Mouse (Mus musculus) lung, postnatal 0 days (tissue): ENCODE measurements around the gene 9930104L06Rik. TPM values are rescaled to one million over a fixed set of nuclear protein-coding genes. Genes with fewer than 3 reads are reported as not detected.
A peak's percentile ranks its signal among the peaks of the same experiment; 100 is the strongest.

Source experiments
- ATAC-seq: fragments of 200-750 bp; cut with Nextera tagmentation; 2 replicates; pipeline ENCODE4 v1.8.0; 2017; ENCODE audit warnings: moderate library complexity
- DNase-seq: peaks from one replicate; pipeline ENCODE4 v3.0.0-alpha.2; 2016; ENCODE audit warnings: low spot score
- H3K27ac ChIP-seq: fragments of 300-500 bp; sonication (generic); 2 replicates; pipeline ENCODE4 v1.5.1; 2014; ENCODE audit warnings: antibody characterized with exemption, mild to moderate bottlenecking, low read length, mixed read lengths
- H3K27me3 ChIP-seq: fragments of 300-500 bp; sonication (generic); replicated peaks from 2 replicates; pipeline ENCODE4 v1.6.1; 2014; ENCODE audit warnings: low read length, mixed read lengths; ENCODE audit not compliant: insufficient read depth
- H3K36me3 ChIP-seq: fragments of 300-500 bp; sonication (generic); 2 replicates; pipeline ENCODE4 v1.6.1; 2014; ENCODE audit warnings: low read length, mixed read lengths; ENCODE audit not compliant: insufficient read depth
- H3K4me1 ChIP-seq: fragments of 300-500 bp; sonication (generic); 2 replicates; pipeline ENCODE4 v1.6.1; 2014; ENCODE audit warnings: antibody characterized with exemption, low read depth, low read length, mixed read lengths; ENCODE audit not compliant: insufficient read depth
- H3K4me2 ChIP-seq: fragments of 300-500 bp; sonication (generic); replicated peaks from 2 replicates; pipeline ENCODE4 v1.6.1; 2014; ENCODE audit warnings: low read depth, mild to moderate bottlenecking, low read length, moderate library complexity, mixed read lengths
- H3K4me3 ChIP-seq: fragments of 300-500 bp; sonication (generic); 2 replicates; pipeline ENCODE4 v1.5.1; 2014; ENCODE audit warnings: low read depth, low read length
- H3K9ac ChIP-seq: fragments of 300-500 bp; sonication (generic); replicated peaks from 2 replicates; pipeline ENCODE4 v1.6.1; 2014; ENCODE audit warnings: low read depth, mild to moderate bottlenecking
- H3K9me3 ChIP-seq: fragments of 300-500 bp; sonication (generic); 2 replicates; pipeline ENCODE4 v1.6.1; 2016; ENCODE audit warnings: low read length, mixed read lengths
- CTCF ChIP-seq: IDR thresholded peaks from 2 replicates; pipeline ENCODE4 v1.5.1; 2016; ENCODE audit warnings: antibody characterized with exemption, mild to moderate bottlenecking
- EP300 ChIP-seq: IDR thresholded peaks from 2 replicates; pipeline ENCODE4 v1.6.1; 2016; ENCODE audit warnings: antibody characterized with exemption, mild to moderate bottlenecking, control low read depth
- WGBS: fragments of 180-500 bp; shearing (Covaris S2); extraction: QIAGEN DNeasy Blood & Tissue Kit; methylation state at CpG from one replicate; pipeline ENCODE4 v1.1.7; 2014; 5-methylcytosine and 5-hydroxymethylcytosine counted together
- polyA plus RNA-seq: library from polyadenylated mRNA; unstranded; fragments of >200 nt; fragmentation: Nextera tagmentation; extraction: Ambion mirVana; gene quantifications from 2 replicates; pipeline ENCODE4 v1.2.1, GENCODE M21; 2015

9930104L06Rik gene
- polyA plus RNA-seq, 1 experiment from 2014 or later, result 7.3 TPM

DNA sequence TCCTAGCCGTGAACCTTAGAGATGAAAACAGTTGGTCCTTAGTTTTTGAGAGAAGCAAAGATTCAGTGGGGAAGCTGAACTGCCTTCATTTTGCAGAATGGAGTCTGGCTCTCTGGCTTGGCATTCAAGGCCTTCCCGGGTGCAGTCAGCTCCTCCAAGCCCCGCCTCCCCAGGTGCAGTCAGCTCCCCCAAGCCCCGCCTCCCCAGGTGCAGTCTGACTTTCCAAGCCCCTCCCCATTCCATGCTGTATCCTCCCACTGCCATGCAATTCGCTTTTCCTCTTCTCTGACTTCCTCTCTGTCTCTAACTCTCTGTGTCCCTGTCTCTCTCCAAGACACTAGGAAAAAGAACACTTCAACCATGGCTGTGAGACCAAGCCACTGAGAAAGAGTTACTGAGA, 41.4 kb downstream of the 9930104L06Rik start:
- WGBS, result 32% methylated on average over 5 of the region's 5 CpGs
- TF ChIP-seq EP300 (no peak), CTCF (no peak)
- Histone ChIP-seq H3K36me3 (no peaks in the 10 kb centered on the region), H3K4me3 (no peak overlapping the region), H3K9ac (no peak overlapping the region), H3K27me3 (peaks cover 3% of the 10 kb centered on the region; the same call in 1 of the 2 replicates), H3K9me3 (no peaks in the 10 kb centered on the region), H3K4me2 (no peak overlapping the region), H3K27ac (no peak overlapping the region), H3K4me1 (no peaks in the 10 kb centered on the region)
- ATAC-seq (peak; percentile 44; the same call in 1 of the 2 replicates), DNase-seq (peak; percentile 54)

DNA sequence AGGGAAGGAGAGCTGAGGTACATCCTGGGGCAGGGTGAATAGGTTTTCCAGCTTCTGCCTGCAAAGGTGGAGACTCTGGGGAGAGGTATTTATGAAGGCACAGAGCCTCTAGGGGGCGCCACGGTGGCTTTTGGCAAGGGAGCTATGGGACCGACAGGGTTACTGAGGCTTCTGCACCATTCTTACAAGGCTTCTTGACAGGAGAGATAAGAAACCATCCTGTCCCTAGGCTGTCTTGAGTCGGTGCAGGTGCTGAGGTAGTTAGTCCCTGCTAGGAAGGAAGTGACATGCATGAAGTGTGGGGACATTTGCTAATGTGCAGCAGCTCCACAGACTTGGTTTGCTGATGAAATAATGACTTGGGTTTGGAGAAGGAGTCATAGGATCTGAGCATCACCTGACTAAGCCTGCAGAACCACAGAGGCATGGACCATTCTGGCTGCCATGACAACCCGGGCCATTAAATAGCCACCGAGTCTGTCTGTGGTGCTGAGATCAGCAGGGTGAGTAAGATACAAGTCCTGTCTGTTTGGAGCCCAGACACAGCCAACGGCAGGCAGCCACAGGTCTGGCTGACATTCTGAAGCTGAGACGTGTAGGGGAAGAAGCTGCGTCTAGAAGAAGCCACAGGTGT, 47.2 kb downstream of the 9930104L06Rik start:
- H3K4me1 ChIP-seq, result no peaks in the 10 kb centered on the region
- ATAC-seq, result no peak
- H3K4me2 ChIP-seq, result no peak overlapping the region
- H3K27ac ChIP-seq, result no peak overlapping the region
- H3K36me3 ChIP-seq, result no peaks in the 10 kb centered on the region
- H3K9me3 ChIP-seq, result no peaks in the 10 kb centered on the region
- H3K27me3 ChIP-seq, result peaks cover 24% of the 10 kb centered on the region
- WGBS, result 16% methylated on average over 9 of the region's 9 CpGs
- no peak overlapping the region for H3K9ac ChIP-seq
- DNase-seq, result no peak
- no peak for TF ChIP-seq EP300
- peak; percentile 50 for TF ChIP-seq CTCF
- no peak overlapping the region for H3K4me3 ChIP-seq

DNA sequence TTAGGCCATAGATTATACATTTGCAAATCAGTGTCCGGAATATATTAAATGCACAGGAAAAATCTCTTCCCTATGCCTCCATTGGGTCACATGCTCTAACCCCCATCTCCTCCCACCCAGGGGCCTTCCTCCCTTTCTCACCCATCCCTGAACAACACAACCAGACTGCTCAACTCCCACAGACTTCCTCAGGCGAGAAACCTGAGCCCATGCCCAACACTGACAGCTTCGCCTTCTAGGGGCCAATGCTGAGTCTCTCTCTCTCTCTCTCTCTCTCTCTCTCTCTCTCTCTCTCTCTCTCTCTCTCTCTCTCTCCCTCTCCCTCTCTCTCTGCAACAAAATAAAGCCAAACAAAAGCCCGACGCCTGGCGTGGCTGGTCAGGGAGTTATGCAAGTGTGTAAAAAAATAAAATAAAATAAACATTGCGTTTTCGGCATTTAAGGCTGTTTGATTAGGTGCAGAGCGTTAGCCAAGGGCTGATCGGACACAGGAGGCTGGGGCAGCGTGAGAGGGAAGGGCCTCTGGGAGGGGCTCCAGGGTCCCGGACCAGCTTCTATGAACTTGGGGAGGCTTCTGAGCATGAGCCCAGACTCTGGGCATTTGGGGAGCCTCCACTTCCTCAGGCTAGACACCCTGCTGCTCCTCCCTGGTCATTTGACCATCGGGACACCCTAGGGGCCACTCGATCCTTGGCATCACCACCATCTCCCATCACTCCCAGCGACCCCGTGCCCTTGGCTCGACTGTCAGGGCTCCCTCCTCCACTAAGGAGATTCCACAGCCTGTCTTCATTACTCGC, 48.2 kb downstream of the 9930104L06Rik start:
- DNase-seq (peak; percentile 60), ATAC-seq (peak; percentile 43)
- Histone ChIP-seq H3K27ac (no peak overlapping the region), H3K9me3 (no peaks in the 10 kb centered on the region), H3K9ac (no peak overlapping the region), H3K27me3 (peaks cover 26% of the 10 kb centered on the region), H3K4me3 (no peak overlapping the region), H3K36me3 (no peaks in the 10 kb centered on the region), H3K4me2 (0 out of 2 replicates have a peak overlapping the region, but pooled peaks have one; percentile 67), H3K4me1 (no peaks in the 10 kb centered on the region)
- WGBS, result 5% methylated on average over 18 of the region's 18 CpGs
- TF ChIP-seq EP300, result no peak
- no peak for TF ChIP-seq CTCF

DNA sequence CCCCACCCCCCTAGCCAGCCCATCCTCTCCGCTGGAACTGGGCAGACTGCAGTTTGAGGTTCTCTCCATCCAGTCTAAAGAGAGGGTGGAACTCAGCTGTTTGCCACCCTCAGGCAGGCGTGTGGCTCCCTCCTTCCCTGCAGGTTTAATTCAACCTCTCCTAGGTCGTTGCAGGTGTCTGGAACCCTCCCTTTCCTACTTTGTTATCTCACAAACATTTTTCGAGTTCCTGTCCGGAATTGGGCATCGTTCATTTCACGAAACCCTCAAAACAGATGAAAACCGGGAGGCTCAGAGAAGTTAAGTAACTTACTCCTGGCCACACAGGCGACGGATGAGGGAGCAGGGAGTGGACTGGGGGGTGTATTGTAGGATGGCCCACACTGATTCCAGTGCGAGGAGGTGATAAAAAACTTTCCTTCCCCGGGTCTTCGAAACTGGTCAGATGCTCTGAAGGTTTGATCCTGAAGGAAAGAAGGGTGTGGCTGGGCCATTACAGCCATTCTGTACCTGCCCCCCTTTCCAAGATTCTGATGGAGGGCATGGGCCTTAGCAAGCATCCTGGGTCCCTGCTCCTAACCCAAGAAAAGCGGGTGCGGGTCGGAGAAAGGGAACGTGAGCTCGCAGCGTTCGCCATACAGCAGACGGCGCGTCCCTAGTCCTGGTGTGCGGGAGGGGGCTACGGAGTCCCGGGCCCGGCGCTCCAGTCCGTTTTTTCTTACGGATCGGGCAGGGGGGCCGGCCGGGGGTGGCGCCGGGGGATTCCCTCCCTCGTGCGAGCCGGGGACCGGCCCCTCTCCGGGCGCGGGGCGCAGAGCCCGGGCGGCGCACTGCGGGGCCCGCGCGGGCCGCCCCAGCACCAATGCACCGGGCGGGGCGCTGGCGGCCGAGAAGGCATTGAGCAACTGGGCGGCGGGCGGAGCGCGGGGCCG, 49.1 kb downstream of the 9930104L06Rik start, which contains the start of gene Rspo1:
Gene Rspo1 (plus strand): TSS at position 760 of the 932 bp plus-strand sequence.
- Histone ChIP-seq H3K27ac (no peak within 1 kb of the TSS), H3K4me1 (no peaks in the 10 kb centered on the region), H3K36me3 (no peaks in the 10 kb centered on the region), H3K9ac (no peak within 1 kb of the TSS; the same call in 1 of the 2 replicates), H3K27me3 (peaks cover 31% of the 10 kb centered on the region), H3K4me3 (peak within 1 kb of the TSS; percentile 45), H3K9me3 (no peaks in the 10 kb centered on the region), H3K4me2 (peak within 1 kb of the TSS; percentile 67)
- ATAC-seq, result peak; percentile 37; the same call in 1 of the 2 replicates
- DNase-seq, result no peak
- TF ChIP-seq CTCF, result no peak
- no peak for TF ChIP-seq EP300
- WGBS, result 3% methylated on average over 50 of the region's 62 CpGs

DNA sequence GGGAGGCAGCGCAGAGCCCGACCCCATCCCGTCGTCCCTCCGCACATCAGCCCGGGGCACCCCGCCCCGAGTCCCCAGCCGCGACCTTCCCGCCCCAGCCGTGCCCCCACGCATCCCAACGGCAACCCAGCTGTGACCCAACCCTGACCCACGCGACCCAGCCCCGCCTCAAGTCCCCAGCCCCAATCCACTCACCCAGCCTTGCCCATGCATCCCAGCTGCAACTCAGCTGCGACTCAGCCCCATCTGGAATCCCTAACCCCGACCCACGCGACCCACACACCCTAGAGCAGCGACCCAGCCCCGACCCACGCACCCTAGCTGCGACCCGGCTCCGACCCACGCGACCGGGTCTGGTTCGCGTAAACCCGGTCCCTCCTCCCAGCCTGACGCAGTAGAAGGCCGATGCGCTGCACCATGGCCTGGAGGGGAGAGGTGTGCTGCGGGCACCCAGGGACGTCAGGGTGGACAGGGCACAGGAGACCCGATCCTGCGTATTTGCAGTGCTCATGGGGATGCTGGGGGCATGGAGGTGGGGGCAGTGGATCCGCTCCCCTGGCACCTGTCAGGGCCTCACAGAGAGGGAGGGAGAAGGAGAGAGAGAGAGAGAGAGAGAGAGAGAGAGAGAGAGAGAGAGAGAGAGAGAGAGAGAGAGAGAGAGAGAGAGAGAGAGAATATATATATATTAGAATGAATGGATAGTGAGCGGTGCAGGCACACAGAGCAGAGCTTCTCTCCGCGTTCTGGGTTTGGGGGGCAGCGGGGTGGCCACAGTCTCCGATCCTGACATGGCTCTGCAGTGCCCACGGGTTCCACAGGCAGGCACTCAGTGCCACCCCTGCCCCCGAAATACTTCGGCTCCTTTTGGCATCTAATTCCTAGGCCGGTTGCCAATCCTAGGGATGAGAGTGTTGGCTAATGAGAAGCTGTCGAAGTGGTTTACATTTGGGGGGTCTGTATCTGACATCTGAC, 50.2 kb downstream of the 9930104L06Rik start:
- no peak overlapping the region for H3K9ac ChIP-seq
- peaks cover 31% of the 10 kb centered on the region for H3K27me3 ChIP-seq
- H3K4me2 ChIP-seq, result peak overlapping the region; percentile 67
- DNase-seq, result no peak
- H3K4me1 ChIP-seq, result no peaks in the 10 kb centered on the region
- 3% methylated on average over 32 of the region's 51 CpGs for WGBS
- peak overlapping the region; percentile 45 for H3K4me3 ChIP-seq
- no peaks in the 10 kb centered on the region for H3K9me3 ChIP-seq
- no peak for ATAC-seq
- no peak overlapping the region for H3K27ac ChIP-seq
- no peak for TF ChIP-seq CTCF
- no peak for TF ChIP-seq EP300
- H3K36me3 ChIP-seq, result no peaks in the 10 kb centered on the region
